Mouse (Mus musculus) brain, embryonic 14.5 days (tissue): Measurements from ENCODE around the gene Sdsl.

Source experiments
- CTCF ChIP-seq: fragments of 200-500 bp; IDR thresholded peaks from 2 replicates; pipeline ENCODE4 v1.5.1; 2012; ENCODE audit warnings: inconsistent platforms, mild to moderate bottlenecking, moderate library complexity, borderline replicate concordance; ENCODE audit not compliant: insufficient read depth, insufficient read length; ENCODE audit errors: extremely low read depth
- POLR2A ChIP-seq: fragments of 200-500 bp; IDR thresholded peaks from 2 replicates; pipeline ENCODE4 v1.6.1; 2012; ENCODE audit warnings: mild to moderate bottlenecking, inconsistent platforms, borderline replicate concordance; ENCODE audit not compliant: poor library complexity, insufficient read depth, insufficient read length, severe bottlenecking; ENCODE audit errors: extremely low read depth

GRCm38 (mm10) chr5:120502147-120502621, 29.6 kb upstream of the Sdsl start:
- TF ChIP-seq CTCF (no peak), POLR2A (no peak)
